Mouse (Mus musculus) heart, embryonic 16.5 days (tissue): ENCODE measurements around the gene Cpn1. TPM values are rescaled to one million over a fixed set of nuclear protein-coding genes. Genes with fewer than 3 reads are reported as not detected.

Source experiments
- ATAC-seq: fragments of 200-750 bp; cut with Nextera tagmentation; replicated peaks from 2 replicates; pipeline ENCODE4 v1.8.0; 2017; ENCODE audit warnings: moderate number of reproducible peaks; ENCODE audit not compliant: insufficient read depth, low FRiP score; ENCODE audit errors: extremely low read depth
- H3K27ac ChIP-seq: fragments of 300-500 bp; sonication (generic); 2 replicates; pipeline ENCODE4 v1.5.1; 2014; ENCODE audit warnings: mild to moderate bottlenecking, low read length, control low read depth, moderate library complexity
- H3K27me3 ChIP-seq: fragments of 300-500 bp; sonication (generic); 2 replicates; pipeline ENCODE4 v1.6.1; 2014; ENCODE audit warnings: low read length, mixed read lengths; ENCODE audit not compliant: control insufficient read depth, insufficient read depth
- H3K36me3 ChIP-seq: fragments of 300-500 bp; sonication (generic); 2 replicates; pipeline ENCODE4 v1.6.1; 2014; ENCODE audit not compliant: control insufficient read depth, insufficient read depth
- H3K4me1 ChIP-seq: fragments of 300-500 bp; sonication (generic); 2 replicates; pipeline ENCODE4 v1.6.1; 2014; ENCODE audit warnings: low read length, mixed read lengths; ENCODE audit not compliant: control insufficient read depth, insufficient read depth
- H3K4me2 ChIP-seq: fragments of 300-500 bp; sonication (generic); 2 replicates; pipeline ENCODE4 v1.6.1; 2014; ENCODE audit warnings: low read depth, mild to moderate bottlenecking, control low read depth, low read length
- H3K4me3 ChIP-seq: fragments of 300-500 bp; sonication (generic); 2 replicates; pipeline ENCODE4 v1.5.1; 2014; ENCODE audit warnings: mild to moderate bottlenecking, control low read depth, low read length
- H3K9ac ChIP-seq: fragments of 300-500 bp; sonication (generic); 2 replicates; pipeline ENCODE4 v1.6.1; 2014; ENCODE audit warnings: low read length, control low read depth
- H3K9me3 ChIP-seq: fragments of 300-500 bp; sonication (generic); replicated peaks from 2 replicates; pipeline ENCODE4 v1.6.1; 2016; ENCODE audit warnings: low read length; ENCODE audit not compliant: control insufficient read depth
- WGBS: fragments of 180-500 bp; shearing (Covaris S2); extraction: QIAGEN DNeasy Blood & Tissue Kit; methylation state at CpG from one replicate; pipeline ENCODE4 v1.1.7; 2014; 5-methylcytosine and 5-hydroxymethylcytosine counted together
- polyA plus RNA-seq: library from polyadenylated mRNA; unstranded; fragments of >200 nt; fragmentation: Nextera tagmentation; extraction: Ambion mirVana; gene quantifications from 2 replicates; pipeline ENCODE4 v1.2.1, GENCODE M21; 2015

Cpn1 gene
- polyA plus RNA-seq, 1 experiment from 2014 or later, result 0.45 TPM

DNA sequence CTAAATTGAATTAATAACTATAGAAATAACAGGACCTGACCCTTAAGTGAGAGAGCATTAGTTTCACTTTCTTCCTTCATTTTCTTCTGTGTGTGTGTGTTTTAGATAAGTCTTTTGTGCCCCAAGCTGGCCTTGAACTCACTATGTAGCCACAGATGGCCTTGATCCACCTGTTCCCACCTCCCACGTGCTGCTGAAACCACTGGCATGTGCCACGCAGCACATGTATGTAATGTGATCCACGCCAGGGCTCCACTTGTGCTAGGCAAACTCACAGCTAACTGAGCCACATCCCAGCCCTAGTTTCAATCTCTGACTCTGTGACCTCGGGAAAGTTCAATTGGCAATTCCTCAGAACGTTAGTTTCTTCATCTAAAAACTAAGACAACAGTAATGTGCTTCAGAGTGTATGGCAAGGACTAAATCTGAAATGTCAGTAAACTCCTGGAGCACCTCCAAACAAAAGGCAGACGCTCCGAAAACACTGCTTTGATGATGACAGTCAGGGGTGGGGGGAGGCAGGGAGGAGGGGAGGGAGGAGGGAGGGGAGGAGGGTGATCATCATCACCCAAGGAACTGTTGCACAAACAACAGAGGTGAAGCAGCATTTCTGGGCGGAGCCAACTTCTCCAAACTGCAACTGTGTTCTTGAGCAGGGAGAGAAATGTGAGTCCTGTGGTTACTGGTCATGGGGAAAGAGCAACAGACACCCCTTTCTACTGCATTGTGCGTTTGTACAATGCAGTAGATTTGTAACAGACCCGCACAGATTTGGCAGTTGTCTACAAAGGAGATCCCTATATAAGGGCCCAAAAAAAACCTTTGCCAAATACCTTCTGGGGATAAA lies 60.0 kb downstream of the Cpn1 start:
- Histone ChIP-seq H3K4me2 (no peak overlapping the region), H3K27ac (no peak overlapping the region), H3K27me3 (no peaks in the 10 kb centered on the region), H3K9me3 (no peaks in the 10 kb centered on the region), H3K4me3 (no peak overlapping the region), H3K4me1 (peaks cover 14% of the 10 kb centered on the region), H3K36me3 (peaks cover 4% of the 10 kb centered on the region), H3K9ac (no peak overlapping the region)
- ATAC-seq, result no peak
- 71% methylated on average over 10 of the region's 10 CpGs for WGBS

DNA sequence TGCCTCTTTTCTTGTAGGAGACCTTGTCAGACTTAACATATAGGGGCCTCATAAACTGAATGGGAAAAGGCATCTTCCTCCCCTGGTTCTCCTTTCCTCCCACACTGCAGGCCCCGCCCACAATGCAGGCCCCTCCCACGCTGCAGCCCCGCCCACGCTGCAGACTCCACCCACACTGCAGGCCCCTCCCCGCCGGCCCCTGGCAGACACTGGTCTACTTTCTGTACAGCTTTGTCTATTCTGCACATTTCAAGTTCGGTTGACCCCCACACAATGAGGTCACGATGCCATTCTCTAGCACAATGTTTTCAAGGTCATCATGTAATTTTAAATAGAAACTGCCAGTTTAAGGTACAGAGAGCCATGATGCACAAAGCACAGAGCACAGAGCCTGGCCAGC lies 62.0 kb downstream of the Cpn1 start:
- no peaks in the 10 kb centered on the region for H3K27me3 ChIP-seq
- H3K27ac ChIP-seq, result no peak overlapping the region
- H3K9ac ChIP-seq, result no peak overlapping the region
- peaks cover 19% of the 10 kb centered on the region for H3K4me1 ChIP-seq
- peaks cover 4% of the 10 kb centered on the region for H3K36me3 ChIP-seq
- H3K4me2 ChIP-seq, result no peak overlapping the region
- WGBS, result 71% methylated on average over 8 of the region's 8 CpGs
- no peak for ATAC-seq
- H3K4me3 ChIP-seq, result no peak overlapping the region
- H3K9me3 ChIP-seq, result no peaks in the 10 kb centered on the region

GRCm38 (mm10) chr19:43922963-43923362 lies 63.4 kb downstream of the Cpn1 start:
- Histone ChIP-seq H3K9me3 (no peaks in the 10 kb centered on the region), H3K27ac (no peak overlapping the region), H3K36me3 (peaks cover 4% of the 10 kb centered on the region), H3K4me2 (no peak overlapping the region), H3K9ac (no peak overlapping the region), H3K4me1 (peaks cover 19% of the 10 kb centered on the region), H3K27me3 (no peaks in the 10 kb centered on the region), H3K4me3 (no peak overlapping the region)
- no peak for ATAC-seq
- WGBS, result 86% methylated on average over 7 of the region's 7 CpGs

DNA sequence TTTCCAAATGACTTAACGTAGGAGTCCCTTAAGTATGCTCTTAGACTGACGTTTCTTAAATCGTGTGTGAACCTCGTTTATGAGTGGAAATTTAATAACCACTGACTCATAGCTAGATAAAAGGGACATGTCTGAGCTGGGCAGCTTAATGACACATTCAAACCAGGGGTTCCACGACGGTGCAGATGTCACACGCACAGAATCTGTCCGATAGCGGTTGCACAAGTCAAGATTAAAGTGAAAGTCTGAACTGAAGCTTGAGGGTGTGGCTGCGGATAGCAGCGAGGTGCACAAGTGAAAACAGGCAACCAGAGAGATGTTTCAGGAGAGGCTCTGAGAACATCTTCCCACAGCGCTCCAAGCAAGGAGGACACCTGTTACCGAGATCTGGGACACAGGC lies 64.9 kb downstream of the Cpn1 start:
- Histone ChIP-seq H3K36me3 (peaks cover 4% of the 10 kb centered on the region), H3K9me3 (no peaks in the 10 kb centered on the region), H3K4me2 (peak overlapping the region; percentile 37), H3K9ac (no peak overlapping the region), H3K27me3 (no peaks in the 10 kb centered on the region), H3K27ac (no peak overlapping the region), H3K4me1 (peaks cover 22% of the 10 kb centered on the region), H3K4me3 (0 out of 2 replicates have a peak overlapping the region, but pooled peaks have one; percentile 10)
- no peak for ATAC-seq
- WGBS, result 46% methylated on average over 13 of the region's 13 CpGs

DNA sequence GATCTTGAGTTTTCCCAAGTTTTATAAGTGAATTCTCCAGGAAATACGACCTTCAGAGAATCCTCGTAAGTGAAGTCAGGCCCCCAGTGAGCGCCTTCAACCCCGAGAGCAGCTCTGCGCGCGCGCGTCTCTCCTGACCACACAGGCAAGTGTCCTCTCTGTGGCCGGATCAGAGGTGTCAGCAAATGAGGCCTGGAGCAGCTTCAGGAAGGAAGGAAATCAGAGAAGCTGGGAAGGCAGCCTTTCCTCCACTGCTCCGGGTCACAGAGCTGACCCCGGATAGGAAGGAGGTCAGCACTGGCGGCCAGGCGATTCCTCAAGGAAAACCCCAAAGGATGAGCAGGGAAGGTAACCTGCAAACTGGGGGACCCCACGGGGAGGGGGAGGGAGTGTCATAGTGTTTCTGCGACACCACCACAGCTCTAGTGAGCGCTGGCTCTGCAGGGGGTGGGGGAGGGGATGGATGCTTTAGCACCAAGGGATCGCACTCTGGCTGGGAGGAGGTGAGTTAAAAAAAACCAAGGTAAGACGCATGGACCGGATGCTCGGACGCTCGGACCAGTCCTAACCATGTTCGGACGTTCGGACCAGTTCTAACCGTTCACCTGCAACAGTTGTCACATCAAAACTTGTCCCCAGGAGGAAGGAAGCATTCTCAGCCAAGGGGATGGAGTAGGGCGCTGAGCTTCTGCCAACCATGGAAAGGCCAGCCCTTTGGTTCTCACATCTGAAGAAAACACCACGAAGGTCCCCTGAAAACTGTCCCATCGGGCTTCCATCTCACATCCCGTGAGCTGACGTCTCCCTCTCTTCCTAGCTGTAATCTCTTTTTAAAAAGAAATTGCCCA lies 65.7 kb downstream of the Cpn1 start:
- Histone ChIP-seq H3K27ac (peak overlapping the region; percentile 63; the same call in 1 of the 2 replicates), H3K27me3 (no peaks in the 10 kb centered on the region), H3K4me3 (peak overlapping the region; percentile 35), H3K4me2 (peak overlapping the region; percentile 60), H3K9me3 (no peaks in the 10 kb centered on the region), H3K9ac (peak overlapping the region; percentile 56), H3K4me1 (peaks cover 24% of the 10 kb centered on the region), H3K36me3 (peaks cover 4% of the 10 kb centered on the region)
- 23% methylated on average over 32 of the region's 32 CpGs for WGBS
- ATAC-seq, result no peak

DNA sequence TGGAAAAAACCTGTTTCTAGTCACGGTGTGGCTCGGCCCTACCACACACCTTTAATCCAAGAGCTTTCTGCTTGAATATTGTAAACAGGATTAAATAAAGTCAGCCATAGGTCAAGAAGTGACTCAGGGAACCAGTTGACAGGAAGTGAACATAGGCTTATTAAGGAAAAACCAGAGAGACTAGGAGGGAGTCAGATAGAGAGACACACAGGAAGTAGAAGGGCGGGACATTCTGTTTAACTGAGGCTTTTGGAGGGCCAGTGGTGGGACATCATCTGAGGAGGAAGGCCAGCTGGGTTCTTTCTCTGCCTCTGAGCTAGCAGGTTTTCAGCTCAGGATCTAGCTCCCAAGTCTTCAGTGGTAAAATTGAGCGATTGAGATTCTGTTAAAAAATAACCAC lies 66.5 kb downstream of the Cpn1 start:
- WGBS, result 88% methylated on average over 4 of the region's 4 CpGs
- no peaks in the 10 kb centered on the region for H3K27me3 ChIP-seq
- H3K4me1 ChIP-seq, result peaks cover 24% of the 10 kb centered on the region
- no peak for ATAC-seq
- no peak overlapping the region for H3K9ac ChIP-seq
- no peak overlapping the region for H3K4me3 ChIP-seq
- H3K27ac ChIP-seq, result no peak overlapping the region; the same call in 1 of the 2 replicates
- H3K36me3 ChIP-seq, result peaks cover 4% of the 10 kb centered on the region
- H3K9me3 ChIP-seq, result no peaks in the 10 kb centered on the region
- H3K4me2 ChIP-seq, result no peak overlapping the region

- no peaks in the 10 kb centered on the region for H3K27me3 ChIP-seq
- no peak overlapping the region for H3K4me3 ChIP-seq
- no peaks in the 10 kb centered on the region for H3K9me3 ChIP-seq
- no peak overlapping the region for H3K4me2 ChIP-seq
- H3K4me1 ChIP-seq, result peaks cover 24% of the 10 kb centered on the region
- H3K9ac ChIP-seq, result no peak overlapping the region
- 84% methylated on average over 3 of the region's 3 CpGs for WGBS
- peaks cover 4% of the 10 kb centered on the region for H3K36me3 ChIP-seq
- H3K27ac ChIP-seq, result no peak overlapping the region
- no peak for ATAC-seq
These were observed 67.5 kb downstream of the Cpn1 start for GRCm38 (mm10) chr19:43918834-43919233.

- Histone ChIP-seq H3K36me3 (no peaks in the 10 kb centered on the region), H3K27me3 (no peaks in the 10 kb centered on the region), H3K9ac (no peak overlapping the region), H3K4me2 (no peak overlapping the region), H3K9me3 (no peaks in the 10 kb centered on the region), H3K27ac (no peak overlapping the region), H3K4me3 (no peak overlapping the region), H3K4me1 (peaks cover 28% of the 10 kb centered on the region)
- no peak for ATAC-seq
- WGBS, result 83% methylated on average over 6 of the region's 6 CpGs
These were observed 68.6 kb downstream of the Cpn1 start for GRCm38 (mm10) chr19:43917763-43918162.

DNA sequence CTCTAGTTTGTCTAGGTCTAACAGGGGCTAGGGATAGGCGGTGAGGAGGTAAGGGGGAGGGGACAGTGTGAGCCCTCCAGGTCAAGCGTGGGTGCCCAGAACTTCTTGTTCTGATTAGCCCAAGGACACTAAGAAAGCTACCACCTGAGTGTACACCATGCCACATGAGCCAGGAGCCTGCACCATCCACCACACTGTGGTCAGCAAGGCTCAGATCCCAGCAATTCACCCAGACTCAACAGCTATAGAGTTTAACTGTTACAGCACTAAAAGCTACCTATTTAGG lies 69.0 kb downstream of the Cpn1 start:
- H3K9me3 ChIP-seq, result no peaks in the 10 kb centered on the region
- H3K4me3 ChIP-seq, result 0 out of 2 replicates have a peak overlapping the region, but pooled peaks have one; percentile 19
- ATAC-seq, result no peak
- H3K27ac ChIP-seq, result no peak overlapping the region
- WGBS, result 69% methylated on average over 2 of the region's 2 CpGs
- H3K9ac ChIP-seq, result no peak overlapping the region
- H3K36me3 ChIP-seq, result no peaks in the 10 kb centered on the region
- H3K4me1 ChIP-seq, result peaks cover 28% of the 10 kb centered on the region
- no peaks in the 10 kb centered on the region for H3K27me3 ChIP-seq
- H3K4me2 ChIP-seq, result peak overlapping the region; percentile 55
